Mouse (Mus musculus) urinary bladder, postnatal 36 days (tissue): ENCODE results near the gene Pcmt1.

ENCODE experiments used
- DNase-seq, 2 experiments: peaks; one replicate each; pipeline ENCODE4 v3.0.0; 2022; ENCODE audit warnings: low spot score in 2 of 2, mixed read lengths in 1 of 2

Gene Pcmt1

GRCm38 (mm10) chr10:7680731-7681301 lies at the start of gene Pcmt1, which contains the start of gene Lats1:
Gene Pcmt1 (minus strand): TSS chr10:7681136.
Gene Lats1 (plus strand): TSS chr10:7681214.
- DNase-seq: peak; percentile 74 to 84

DNA sequence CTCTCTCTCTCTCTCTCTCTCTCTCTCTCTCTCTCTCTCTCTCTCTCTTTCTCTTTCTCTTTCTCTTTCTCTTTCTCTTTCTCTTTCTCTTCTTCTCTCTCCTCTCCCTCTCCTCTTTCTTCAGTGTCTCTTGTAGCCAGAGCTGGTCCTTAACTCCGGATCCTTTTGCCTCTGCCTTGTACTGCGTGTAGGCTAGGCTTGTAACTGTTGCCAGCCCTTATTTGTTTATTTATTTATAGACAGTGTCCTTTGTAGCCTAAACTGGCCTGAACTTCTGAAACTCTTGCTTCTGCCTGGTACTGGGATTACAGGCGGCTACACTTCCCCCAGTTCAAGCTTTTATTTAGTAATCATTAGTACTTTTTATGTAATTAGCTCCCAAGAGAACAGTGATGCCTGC lies 46.1 kb upstream of the Pcmt1 start:
- no peak for DNase-seq

- no peak for DNase-seq
These were observed 45.5 kb upstream of the Pcmt1 start for GRCm38 (mm10) chr10:7726501-7726812.

GRCm38 (mm10) chr10:7725751-7726500 lies 45.0 kb upstream of the Pcmt1 start, which contains the start of gene Katna1:
Gene Katna1 (plus strand): TSS chr10:7726000.
- DNase-seq: peak; percentile 85 to 94

GRCm38 (mm10) chr10:7715056-7715455 lies 34.1 kb upstream of the Pcmt1 start:
- no peak for DNase-seq

DNA sequence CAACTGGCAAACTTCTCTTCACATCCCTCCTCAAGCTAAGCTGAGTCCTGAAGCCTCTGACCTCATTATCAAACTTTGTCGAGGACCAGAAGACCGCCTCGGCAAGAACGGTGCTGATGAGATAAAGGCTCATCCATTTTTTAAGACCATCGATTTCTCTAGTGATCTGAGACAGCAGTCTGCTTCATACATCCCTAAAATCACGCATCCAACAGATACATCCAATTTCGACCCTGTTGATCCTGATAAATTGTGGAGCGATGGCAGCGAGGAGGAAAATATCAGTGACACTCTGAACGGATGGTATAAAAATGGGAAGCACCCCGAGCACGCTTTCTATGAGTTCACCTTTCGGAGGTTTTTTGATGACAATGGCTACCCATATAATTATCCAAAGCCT lies 31.6 kb upstream of the Pcmt1 start:
- DNase-seq: no peak

GRCm38 (mm10) chr10:7710121-7710520 lies 29.2 kb upstream of the Pcmt1 start:
- no peak for DNase-seq

DNA sequence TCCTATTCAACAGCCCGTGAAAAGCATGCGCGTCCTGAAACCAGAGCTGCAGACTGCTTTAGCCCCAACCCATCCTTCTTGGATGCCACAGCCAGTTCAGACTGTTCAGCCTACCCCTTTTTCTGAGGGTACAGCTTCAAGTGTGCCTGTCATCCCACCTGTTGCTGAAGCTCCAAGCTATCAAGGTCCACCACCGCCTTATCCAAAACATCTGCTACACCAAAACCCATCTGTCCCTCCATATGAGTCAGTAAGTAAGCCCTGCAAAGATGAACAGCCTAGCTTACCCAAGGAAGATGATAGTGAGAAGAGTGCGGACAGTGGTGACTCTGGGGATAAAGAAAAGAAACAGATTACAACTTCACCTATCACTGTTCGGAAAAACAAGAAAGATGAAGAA lies 21.6 kb upstream of the Pcmt1 start:
- no peak for DNase-seq

GRCm38 (mm10) chr10:7700120-7700519 lies 19.2 kb upstream of the Pcmt1 start:
- no peak for DNase-seq

DNA sequence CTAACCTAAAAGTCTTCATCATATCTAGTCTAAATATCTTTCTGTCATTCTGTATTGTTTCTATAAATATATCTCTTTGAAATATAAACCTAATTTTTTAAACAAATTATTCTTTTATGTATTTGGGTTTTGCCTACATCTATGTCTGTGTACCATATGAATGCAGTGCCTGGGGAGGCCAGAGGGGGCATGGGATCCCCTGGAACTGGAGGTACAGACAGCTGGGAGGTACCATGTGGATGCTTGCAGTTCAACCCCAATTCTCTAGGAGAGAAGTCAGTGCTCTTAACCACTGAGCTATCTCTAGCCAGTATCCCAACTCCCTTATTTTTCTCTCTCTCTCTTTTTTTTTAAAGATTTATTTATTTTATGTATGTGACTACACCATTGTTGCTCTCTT lies 14.3 kb upstream of the Pcmt1 start:
- DNase-seq: no peak

- DNase-seq: no peak
These were observed 6.0 kb upstream of the Pcmt1 start for GRCm38 (mm10) chr10:7686902-7687301.

- no peak for DNase-seq
These were observed 1.3 kb upstream of the Pcmt1 start for GRCm38 (mm10) chr10:7682249-7682648.

GRCm38 (mm10) chr10:7681343-7682025 lies 548 bp upstream of the Pcmt1 start:
- peak; percentile 60 to 70 for DNase-seq

DNA sequence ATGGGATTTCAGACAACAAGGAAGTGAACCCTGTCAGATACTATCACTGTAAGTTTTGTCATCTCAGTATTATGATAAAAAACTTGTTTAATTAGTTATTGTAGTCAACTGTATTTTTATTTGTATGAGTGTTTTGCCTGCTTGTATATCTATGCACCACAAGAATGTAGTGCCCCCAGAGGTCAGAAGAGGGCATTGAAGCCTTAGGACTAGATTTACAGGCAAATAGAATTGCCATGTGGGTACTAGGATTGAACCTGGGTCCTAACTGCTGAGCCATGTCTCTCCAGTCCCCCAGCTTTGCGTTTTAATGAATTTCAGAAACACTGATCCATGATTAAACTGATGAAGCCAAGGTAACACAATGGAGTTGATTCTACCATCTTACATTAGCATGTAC lies 7.3 kb downstream of the Pcmt1 start:
- no peak for DNase-seq

DNA sequence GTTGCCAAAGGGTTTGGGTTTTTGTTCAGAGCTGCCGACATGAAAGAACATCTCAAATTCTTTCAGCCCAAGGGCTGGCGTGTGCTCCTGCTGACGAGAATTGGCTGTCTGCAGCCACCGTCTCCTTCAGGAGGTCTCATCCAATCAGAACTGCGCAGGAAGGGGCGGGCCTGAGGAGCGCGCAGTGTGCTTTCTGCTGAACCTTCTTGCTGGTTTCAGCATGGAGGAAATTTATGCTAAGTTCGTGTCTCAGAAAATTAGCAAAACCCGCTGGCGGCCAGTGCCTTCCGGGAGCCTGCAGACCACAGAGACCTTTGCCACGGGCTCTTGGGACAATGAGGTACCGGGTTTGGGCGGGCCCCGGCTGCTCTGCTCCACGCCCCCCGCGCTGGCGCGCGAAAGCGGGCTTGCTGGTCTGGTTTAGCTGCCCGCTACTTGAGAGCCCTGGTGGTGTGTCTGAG lies 13.6 kb downstream of the Pcmt1 start, which contains the start of gene Nup43:
Gene Nup43, plus strand, starts transcription at position 162 of the 461 bp plus-strand sequence.
- DNase-seq: peak; percentile 83 to 89

DNA sequence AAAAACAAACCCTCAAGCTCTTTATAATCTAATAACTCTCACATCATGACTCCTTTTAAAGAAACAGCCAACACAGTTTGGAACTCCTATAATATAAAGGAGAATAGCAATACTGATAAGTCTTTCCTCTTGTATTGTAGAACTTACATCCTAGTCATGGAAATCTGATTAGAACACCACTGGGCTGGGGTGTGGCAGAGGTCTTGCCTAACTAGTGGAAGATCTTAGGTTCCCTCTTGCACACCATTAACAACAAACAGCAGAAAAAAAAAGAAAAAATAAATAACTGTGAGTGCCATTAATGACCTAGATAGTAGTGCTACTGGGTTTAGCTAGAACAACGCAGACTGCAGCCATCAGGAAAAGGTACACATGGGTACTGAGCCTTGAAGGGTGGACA lies 16.0 kb downstream of the Pcmt1 start:
- no peak for DNase-seq

GRCm38 (mm10) chr10:7664027-7664526 lies 16.9 kb downstream of the Pcmt1 start:
- no peak for DNase-seq

DNA sequence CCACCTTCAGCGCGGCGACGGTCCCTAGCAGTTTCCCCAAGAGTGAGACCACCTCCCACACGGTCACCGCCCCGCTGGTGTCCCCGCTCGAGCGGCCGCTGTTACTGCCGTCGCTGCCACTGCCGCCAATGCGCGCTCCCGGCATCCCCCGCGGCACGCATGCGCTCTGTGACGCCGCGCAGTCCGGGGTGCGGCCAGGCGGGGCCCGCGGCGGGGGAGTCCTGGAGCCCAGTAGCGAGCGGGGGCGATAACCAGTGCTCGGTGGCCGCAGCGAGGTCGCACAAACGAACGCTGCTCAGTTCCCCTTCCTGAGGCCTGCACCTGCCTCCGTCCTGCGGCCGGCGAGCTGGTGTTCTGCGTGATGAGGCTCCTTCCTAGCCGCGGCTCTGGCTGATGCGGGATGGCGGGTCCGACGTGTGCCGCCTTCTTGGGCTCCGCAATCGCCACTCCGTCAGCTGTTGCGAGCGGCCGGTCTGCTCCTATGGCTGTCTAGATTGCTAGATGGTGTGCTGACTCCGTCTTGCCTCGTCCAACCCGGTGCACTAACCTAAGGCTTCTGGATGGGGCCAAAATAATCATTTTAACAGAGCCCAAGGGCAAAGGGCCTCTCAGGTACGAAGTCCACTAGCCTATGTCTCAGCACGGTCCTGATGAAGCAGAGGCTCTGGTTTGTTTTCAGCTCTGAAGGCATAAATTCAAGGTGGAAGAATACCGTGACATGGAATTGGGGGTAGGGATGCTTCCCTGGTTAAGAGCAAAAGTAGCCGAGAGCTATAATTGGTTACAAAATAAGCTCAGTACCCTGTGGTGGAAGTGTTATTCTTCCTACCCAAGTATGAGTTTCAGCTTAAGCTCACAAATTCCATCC lies 17.5 kb downstream of the Pcmt1 start:
- peak; percentile 85 to 90 for DNase-seq

- DNase-seq: peak in 1 of 2 experiments; percentile 31
These were observed 18.3 kb downstream of the Pcmt1 start for GRCm38 (mm10) chr10:7662471-7663141.

GRCm38 (mm10) chr10:7651057-7651456 lies 29.9 kb downstream of the Pcmt1 start:
- no peak for DNase-seq

GRCm38 (mm10) chr10:7649059-7649458 lies 31.9 kb downstream of the Pcmt1 start:
- no peak for DNase-seq
